Mouse (Mus musculus) limb, embryonic 12.5 days (tissue): ENCODE results near the gene Six4. TPM values are rescaled to one million over a fixed set of nuclear protein-coding genes. Genes with fewer than 3 reads are reported as not detected.
A peak's percentile ranks its signal among the peaks of the same experiment; 100 is the strongest.
"Not testable (repeated sequence)": the region's sequence is repeated elsewhere in the genome, so short reads cannot be mapped to it uniquely, and the experiment has no call there.

Source experiments
- ATAC-seq: fragments of 200-750 bp; cut with Nextera tagmentation; 2 replicates; pipeline ENCODE4 v1.8.0; 2017; ENCODE audit warnings: low read depth, moderate TSS enrichment; ENCODE audit not compliant: insufficient number of reproducible peaks, insufficient read depth, low FRiP score, low TSS enrichment
- H3K27ac ChIP-seq: fragments of 300-500 bp; sonication (generic); 2 replicates; pipeline ENCODE4 v1.5.1; 2016; ENCODE audit warnings: mild to moderate bottlenecking, moderate library complexity
- H3K27me3 ChIP-seq: fragments of 300-500 bp; sonication (generic); 2 replicates; pipeline ENCODE4 v1.6.1; 2016; ENCODE audit warnings: mild to moderate bottlenecking, moderate library complexity
- H3K36me3 ChIP-seq: fragments of 300-500 bp; sonication (generic); 2 replicates; pipeline ENCODE4 v1.6.1; 2016; ENCODE audit warnings: mild to moderate bottlenecking, moderate library complexity
- H3K4me1 ChIP-seq: fragments of 300-500 bp; sonication (generic); replicated peaks from 2 replicates; pipeline ENCODE4 v1.6.1; 2016
- H3K4me2 ChIP-seq: fragments of 300-500 bp; sonication (generic); 2 replicates; pipeline ENCODE4 v1.6.1; 2016; ENCODE audit warnings: mild to moderate bottlenecking, moderate library complexity
- H3K4me3 ChIP-seq: fragments of 300-500 bp; sonication (generic); replicated peaks from 2 replicates; pipeline ENCODE4 v1.5.1; 2016; ENCODE audit warnings: mild to moderate bottlenecking
- H3K9ac ChIP-seq: fragments of 300-500 bp; sonication (generic); replicated peaks from 2 replicates; pipeline ENCODE4 v1.6.1; 2016; ENCODE audit warnings: mild to moderate bottlenecking, moderate library complexity
- H3K9me3 ChIP-seq: fragments of 300-500 bp; sonication (generic); 2 replicates; pipeline ENCODE4 v1.6.1; 2016; ENCODE audit warnings: mild to moderate bottlenecking, moderate library complexity
- WGBS: fragments of 180-500 bp; shearing (Covaris S2); methylation state at CpG from one replicate; pipeline ENCODE4 v1.1.7; 2016; 5-methylcytosine and 5-hydroxymethylcytosine counted together
- polyA plus RNA-seq: library from polyadenylated mRNA; unstranded; fragments of >200 nt; fragmentation: Nextera tagmentation; extraction: Ambion mirVana; gene quantifications from 2 replicates; pipeline ENCODE4 v1.2.1, GENCODE M21; 2016

Six4 gene
- polyA plus RNA-seq, 1 experiment from 2014 or later, result 18.7 TPM

DNA sequence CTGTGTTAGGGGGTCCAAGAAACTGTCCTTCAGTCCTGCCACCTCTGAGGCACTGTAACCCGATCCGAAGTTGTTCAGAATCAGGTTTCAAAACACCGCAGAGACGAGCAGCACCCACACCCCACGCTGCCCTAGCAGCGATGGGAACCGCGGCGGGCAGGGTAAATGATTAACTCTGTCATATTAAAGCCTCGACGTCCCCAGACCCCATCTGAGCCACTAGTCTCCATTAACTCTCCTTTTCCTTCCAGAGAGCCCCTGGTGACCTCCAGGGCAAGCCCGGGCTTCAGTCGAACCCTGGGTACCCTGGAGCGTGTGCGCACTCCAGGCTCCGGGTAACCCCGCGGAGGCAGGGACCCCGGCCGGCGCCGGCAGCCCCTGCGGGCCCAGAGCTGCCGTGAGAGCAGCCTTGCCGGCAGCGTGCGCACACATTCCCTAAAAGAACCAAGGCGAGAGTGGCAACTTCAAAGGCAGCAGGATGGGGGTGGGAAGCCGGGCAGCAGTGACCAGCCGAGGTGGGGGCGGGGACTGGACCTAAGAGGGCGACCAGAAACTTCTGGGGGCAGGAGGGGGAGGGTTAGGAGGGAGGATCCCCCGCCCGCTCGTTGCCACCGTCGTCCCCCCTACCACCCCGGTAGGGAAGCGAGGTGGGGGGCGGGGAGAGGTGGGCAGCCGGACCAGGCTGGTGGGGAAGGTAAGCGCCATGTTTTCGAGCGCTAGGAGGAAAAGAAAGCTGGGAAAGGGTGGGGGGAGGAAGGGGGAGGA is 1.5 kb downstream of the Six4 start:
- Histone ChIP-seq H3K27me3 (no peaks in the 10 kb centered on the region), H3K9ac (peak overlapping the region; percentile 95), H3K4me1 (peaks cover 31% of the 10 kb centered on the region), H3K36me3 (peaks cover 23% of the 10 kb centered on the region), H3K27ac (peak overlapping the region; percentile 98), H3K4me2 (peak overlapping the region; percentile 91), H3K9me3 (no peaks in the 10 kb centered on the region), H3K4me3 (peak overlapping the region; percentile 91)
- ATAC-seq, result peak; percentile 12
- WGBS, result 2% methylated on average over 40 of the region's 44 CpGs

DNA sequence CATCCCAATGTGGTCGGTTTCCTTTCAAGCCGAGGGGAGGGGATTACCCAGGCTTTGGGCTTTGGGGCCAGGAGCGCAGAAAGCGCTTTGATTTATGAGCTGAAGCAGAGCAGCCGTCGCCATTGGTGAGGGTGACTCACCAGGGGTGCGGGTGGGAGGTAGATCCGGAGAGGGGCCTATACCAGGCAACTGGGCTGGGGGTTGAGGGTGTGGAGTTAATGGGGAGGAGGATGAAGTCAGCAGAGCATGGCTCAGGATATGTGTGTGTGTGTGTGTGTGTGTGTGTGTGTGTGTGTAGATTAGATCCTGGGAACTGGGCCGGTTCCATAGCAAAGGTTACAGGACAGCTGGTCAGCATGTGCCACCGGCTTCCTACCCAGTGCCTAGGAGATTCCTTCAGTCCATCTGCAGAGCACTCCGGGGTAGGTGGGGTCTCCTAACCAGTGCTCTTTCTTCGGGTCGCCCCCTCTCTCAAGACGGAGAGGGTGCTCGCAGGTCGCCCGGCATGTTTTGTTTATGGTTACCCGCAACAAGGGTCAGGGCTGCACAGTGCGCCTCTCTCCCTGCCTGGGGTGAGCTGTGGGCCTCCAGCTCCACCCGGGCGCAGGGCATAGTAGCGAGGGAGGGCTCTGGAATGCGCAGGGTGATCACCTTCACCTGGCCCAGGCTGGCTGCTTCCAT is 2.7 kb downstream of the Six4 start:
- peaks cover 31% of the 10 kb centered on the region for H3K4me1 ChIP-seq
- H3K36me3 ChIP-seq, result peaks cover 29% of the 10 kb centered on the region
- peak overlapping the region; percentile 98 for H3K27ac ChIP-seq
- H3K9ac ChIP-seq, result peak overlapping the region; percentile 95
- H3K4me3 ChIP-seq, result peak overlapping the region; percentile 91
- peak overlapping the region; percentile 91 for H3K4me2 ChIP-seq
- no peaks in the 10 kb centered on the region for H3K9me3 ChIP-seq
- WGBS, result under 1% methylated on average over 23 of the region's 23 CpGs
- no peaks in the 10 kb centered on the region for H3K27me3 ChIP-seq
- ATAC-seq, result peak; percentile 33; the same call in 1 of the 2 replicates

DNA sequence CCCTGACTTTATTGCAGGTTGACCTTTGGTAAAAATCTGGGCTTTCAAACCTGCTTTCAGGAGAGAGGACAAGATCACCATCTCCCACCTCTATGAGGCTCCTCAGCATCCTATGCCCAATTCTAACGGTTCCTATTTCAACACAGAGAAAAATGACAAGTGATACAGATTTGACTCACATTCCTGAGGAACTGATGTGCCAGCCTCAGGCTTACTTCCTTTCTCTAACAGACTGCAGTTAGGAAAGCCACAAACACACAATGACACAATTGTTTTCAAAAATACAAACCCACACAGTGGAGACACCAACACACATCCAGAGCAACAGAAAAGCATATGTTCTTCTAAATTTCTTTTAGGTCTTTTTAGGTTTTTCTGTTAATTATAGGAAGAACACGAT is 5.4 kb downstream of the Six4 start:
- no peak overlapping the region for H3K9ac ChIP-seq

DNA sequence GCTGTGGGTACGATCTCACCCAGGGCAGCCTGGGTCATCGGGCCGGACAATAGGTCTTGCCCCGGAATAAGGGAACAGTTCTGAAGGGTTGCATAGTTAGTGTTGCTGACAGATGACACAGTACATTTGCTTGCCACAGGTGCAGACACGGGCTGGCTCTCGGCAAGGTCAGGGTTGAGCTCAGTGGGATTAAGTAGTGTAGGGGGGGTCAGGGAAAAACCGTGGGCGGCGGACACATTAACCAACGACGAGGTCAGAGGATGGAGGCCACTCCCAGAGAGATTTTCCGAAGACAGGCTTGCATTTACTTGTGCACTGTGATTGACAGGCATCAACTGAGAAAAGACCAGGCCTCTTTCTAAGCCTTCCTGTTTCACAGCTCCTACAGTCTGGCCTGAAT is 9.5 kb downstream of the Six4 start:
- H3K4me1 ChIP-seq, result peaks cover 8% of the 10 kb centered on the region
- H3K9ac ChIP-seq, result no peak overlapping the region
- H3K4me3 ChIP-seq, result no peak overlapping the region
- H3K27ac ChIP-seq, result no peak overlapping the region
- ATAC-seq, result 0 out of 2 replicates have a peak, but pooled peaks have one; percentile 59
- no peak overlapping the region for H3K4me2 ChIP-seq
- no peaks in the 10 kb centered on the region for H3K27me3 ChIP-seq
- peaks cover 68% of the 10 kb centered on the region for H3K36me3 ChIP-seq
- WGBS, result 79% methylated on average over 12 of the region's 12 CpGs
- H3K9me3 ChIP-seq, result peaks cover 9% of the 10 kb centered on the region; the same call in 1 of the 2 replicates

More for the DNA sequence above, 5.4 kb downstream of the Six4 start:
- Histone ChIP-seq H3K36me3 (peaks cover 47% of the 10 kb centered on the region), H3K4me2 (peak overlapping the region; percentile 21; the same call in 1 of the 2 replicates), H3K9me3 (peaks cover 9% of the 10 kb centered on the region; the same call in 1 of the 2 replicates), H3K4me3 (no peak overlapping the region), H3K4me1 (peaks cover 31% of the 10 kb centered on the region), H3K27me3 (no peaks in the 10 kb centered on the region), H3K27ac (no peak overlapping the region)
- WGBS, result 79% methylated on average over 2 of the region's 2 CpGs
- ATAC-seq, result no peak

DNA sequence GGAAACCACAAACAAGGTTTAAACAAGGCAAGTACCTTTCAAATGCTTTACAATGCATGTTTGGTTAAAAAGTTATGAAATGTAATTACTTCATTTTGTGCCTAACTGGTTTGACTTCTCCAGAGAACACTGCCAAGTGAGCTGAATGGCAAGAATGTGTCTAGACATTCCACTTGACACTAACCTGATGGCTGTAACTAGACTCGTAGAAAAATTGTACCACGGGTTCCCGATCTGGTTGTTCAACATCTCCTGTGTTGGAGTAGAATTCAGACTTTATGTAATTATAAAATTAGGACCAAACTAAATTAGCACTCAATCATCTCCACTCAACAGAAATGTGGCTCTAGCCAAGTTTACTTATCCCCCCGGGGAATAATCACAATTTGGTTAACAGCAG is 14.7 kb downstream of the Six4 start:
- WGBS, result 82% methylated on average over 4 of the region's 4 CpGs
- ATAC-seq, result no peak
- Histone ChIP-seq H3K36me3 (peaks cover 40% of the 10 kb centered on the region), H3K9me3 (peaks cover 6% of the 10 kb centered on the region; the same call in 1 of the 2 replicates), H3K9ac (no peak overlapping the region), H3K4me2 (no peak overlapping the region), H3K27ac (no peak overlapping the region), H3K4me3 (no peak overlapping the region), H3K4me1 (no peaks in the 10 kb centered on the region), H3K27me3 (no peaks in the 10 kb centered on the region)

DNA sequence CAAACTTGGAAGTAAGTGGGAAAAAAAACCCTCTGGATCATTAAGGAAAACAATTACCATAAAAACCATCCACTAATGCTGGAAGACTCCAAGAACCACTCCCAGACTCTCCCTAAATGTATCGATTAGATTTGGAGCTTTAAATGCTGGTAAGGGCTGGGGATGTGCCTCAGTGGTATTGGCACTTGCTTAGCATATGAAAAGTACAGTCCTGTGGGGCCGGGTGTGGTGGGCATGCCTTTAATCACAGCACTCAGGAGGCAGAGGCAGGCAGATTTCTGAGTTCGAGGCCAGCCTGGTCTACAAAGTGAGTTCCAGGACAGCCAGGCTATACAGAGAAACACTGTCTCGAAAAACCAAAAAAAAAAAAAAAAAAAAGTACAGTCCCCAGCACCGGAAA is 17.1 kb downstream of the Six4 start:
- H3K9ac ChIP-seq, ATAC-seq, H3K9me3 ChIP-seq, H3K27me3 ChIP-seq, H3K4me1 ChIP-seq, H3K27ac ChIP-seq, H3K4me2 ChIP-seq, H3K4me3 ChIP-seq: not testable (repeated sequence)
- WGBS, result 88% methylated on average over 5 of the region's 5 CpGs
- peaks cover 18% of the 10 kb centered on the region for H3K36me3 ChIP-seq

DNA sequence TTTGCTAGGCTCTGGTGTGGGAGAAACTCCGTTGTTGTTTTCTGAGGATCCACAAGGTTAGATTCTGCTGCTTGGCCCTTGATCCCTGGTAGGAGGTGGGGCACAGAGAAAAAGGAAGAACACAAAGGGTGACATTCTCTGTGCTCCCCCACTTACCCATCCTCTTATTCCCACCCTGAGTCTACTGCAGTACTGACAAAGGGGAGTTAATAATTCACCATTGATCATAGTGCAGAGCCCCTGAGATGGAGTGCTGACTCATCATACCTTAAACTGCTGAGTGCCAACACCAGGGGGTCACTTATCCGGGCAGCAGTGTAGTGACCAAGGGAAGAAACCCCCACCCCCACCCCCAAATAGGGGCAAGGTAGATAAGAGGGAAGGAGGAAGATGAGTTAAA is 18.7 kb downstream of the Six4 start:
- Histone ChIP-seq H3K9ac (no peak overlapping the region), H3K4me3 (no peak overlapping the region), H3K27ac (no peak overlapping the region), H3K27me3 (no peaks in the 10 kb centered on the region), H3K9me3 (no peaks in the 10 kb centered on the region), H3K36me3 (0 out of 2 replicates have a peak, but pooled peaks cover 5% of the 10 kb centered on the region), H3K4me1 (no peaks in the 10 kb centered on the region), H3K4me2 (no peak overlapping the region)
- 58% methylated on average over 2 of the region's 2 CpGs for WGBS
- ATAC-seq, result no peak

DNA sequence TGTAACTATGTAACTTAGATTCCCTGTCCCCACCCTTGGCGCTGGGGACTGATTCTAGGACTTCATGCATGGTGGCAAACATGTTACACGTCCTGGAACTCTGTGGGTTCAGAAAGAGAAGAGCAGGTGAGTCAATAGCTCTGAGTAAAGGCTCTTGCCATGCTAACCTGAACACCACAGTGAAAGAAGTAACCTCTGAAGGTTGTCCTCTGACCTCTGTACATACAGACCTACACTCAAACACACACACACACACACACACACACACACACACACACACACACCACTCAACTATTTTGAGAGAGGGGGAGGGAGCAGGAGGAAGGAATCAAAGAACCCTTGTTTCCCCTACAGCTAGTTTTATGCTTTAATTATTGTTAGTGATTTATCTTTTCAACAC is 19.1 kb downstream of the Six4 start:
- Histone ChIP-seq H3K4me2 (no peak overlapping the region), H3K9ac (no peak overlapping the region), H3K36me3 (0 out of 2 replicates have a peak, but pooled peaks cover 5% of the 10 kb centered on the region), H3K4me1 (no peaks in the 10 kb centered on the region), H3K9me3 (no peaks in the 10 kb centered on the region), H3K27me3 (no peaks in the 10 kb centered on the region), H3K4me3 (no peak overlapping the region), H3K27ac (no peak overlapping the region)
- no peak for ATAC-seq
- 82% methylated on average over 2 of the region's 2 CpGs for WGBS

DNA sequence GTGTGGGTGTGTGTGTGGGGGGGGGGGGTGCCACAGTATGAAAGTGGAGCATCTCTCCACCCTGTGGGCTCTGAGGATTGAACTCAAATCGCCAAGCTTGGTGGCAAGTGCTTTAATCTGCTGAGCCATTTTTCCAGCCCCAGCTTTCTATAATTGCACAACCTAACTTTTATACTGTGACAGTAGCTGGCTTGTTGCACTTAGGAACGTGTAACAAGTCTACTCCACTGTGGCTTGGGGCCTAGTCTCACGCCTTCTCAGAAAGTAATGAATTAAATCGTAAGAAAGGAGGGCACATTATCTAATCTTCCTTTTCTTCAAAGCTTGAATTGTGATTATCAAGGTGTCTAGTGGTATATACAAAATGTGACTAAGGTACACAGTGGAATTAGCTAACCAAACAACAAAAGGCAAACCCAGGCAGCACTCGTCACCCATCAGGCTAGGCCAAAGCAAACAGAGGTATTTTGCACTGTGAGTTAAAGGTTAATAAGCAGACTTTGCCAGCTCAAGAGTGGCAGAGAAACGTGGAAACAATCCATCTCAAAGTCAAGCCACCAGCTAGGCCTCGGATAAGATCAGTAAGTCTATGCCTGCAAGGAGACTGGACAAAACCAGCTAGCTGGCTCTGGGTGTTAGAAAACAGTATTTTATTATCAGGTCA is 22.5 kb downstream of the Six4 start:
- Histone ChIP-seq H3K4me2 (no peak overlapping the region), H3K4me3 (no peak overlapping the region), H3K36me3 (no peaks in the 10 kb centered on the region), H3K4me1 (no peaks in the 10 kb centered on the region; the same call in 1 of the 2 replicates), H3K9ac (no peak overlapping the region), H3K27me3 (no peaks in the 10 kb centered on the region), H3K27ac (no peak overlapping the region), H3K9me3 (no peaks in the 10 kb centered on the region)
- no peak for ATAC-seq
- WGBS, result 75% methylated on average over 7 of the region's 7 CpGs

DNA sequence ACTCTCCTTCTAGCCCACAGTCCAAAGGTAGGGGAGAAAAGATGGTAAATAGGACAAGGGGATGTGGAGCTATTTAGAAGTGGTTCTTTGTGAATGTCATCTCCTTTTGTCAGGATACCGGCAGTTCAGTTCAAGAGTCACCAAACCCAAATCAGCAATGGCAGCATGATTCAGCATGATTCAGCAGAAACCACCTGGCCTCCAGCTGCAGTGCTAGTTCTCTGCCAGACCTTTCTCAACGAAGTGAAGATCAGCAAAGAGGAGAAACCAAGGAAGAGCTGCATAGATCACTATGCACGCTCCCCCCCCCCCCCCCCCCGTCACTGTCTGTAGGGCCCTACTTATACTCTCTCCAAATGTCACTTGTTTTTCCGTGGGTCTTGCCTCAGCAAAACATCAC is 24.3 kb downstream of the Six4 start:
- Histone ChIP-seq H3K4me1 (no peaks in the 10 kb centered on the region; the same call in 1 of the 2 replicates), H3K27me3 (no peaks in the 10 kb centered on the region), H3K27ac (no peak overlapping the region), H3K9me3 (no peaks in the 10 kb centered on the region), H3K9ac (no peak overlapping the region), H3K36me3 (no peaks in the 10 kb centered on the region), H3K4me3 (no peak overlapping the region), H3K4me2 (no peak overlapping the region)
- WGBS, result 63% methylated on average over 5 of the region's 5 CpGs
- ATAC-seq, result no peak

DNA sequence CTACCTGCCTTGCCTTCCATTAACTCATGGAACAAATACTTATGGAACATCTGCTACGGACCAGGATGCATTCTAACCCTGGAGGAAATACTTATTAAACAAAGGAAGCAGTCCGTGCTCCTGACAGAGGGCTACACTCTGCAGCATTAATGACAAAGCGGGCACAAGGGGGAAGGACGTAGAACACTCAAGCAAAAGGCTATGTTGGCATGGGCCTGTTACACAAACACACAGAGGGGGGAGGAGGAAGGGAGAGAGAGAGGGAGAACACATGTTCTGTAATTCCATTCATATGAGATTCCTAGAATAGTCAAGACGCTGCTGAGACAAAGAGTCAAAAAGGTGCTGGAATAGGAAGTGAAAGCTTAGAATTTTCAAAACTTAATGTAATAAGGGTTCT is 24.8 kb downstream of the Six4 start:
- 71% methylated on average over 5 of the region's 5 CpGs for WGBS
- H3K27me3 ChIP-seq, result no peaks in the 10 kb centered on the region
- ATAC-seq, result no peak
- H3K4me2 ChIP-seq, result no peak overlapping the region
- no peak overlapping the region for H3K4me3 ChIP-seq
- no peak overlapping the region for H3K9ac ChIP-seq
- H3K9me3 ChIP-seq, result no peaks in the 10 kb centered on the region
- no peaks in the 10 kb centered on the region for H3K36me3 ChIP-seq
- no peak overlapping the region for H3K27ac ChIP-seq
- H3K4me1 ChIP-seq, result no peaks in the 10 kb centered on the region; the same call in 1 of the 2 replicates
